Mouse (Mus musculus): ENCODE results near the gene Cnn2. TPM values are rescaled to one million over a fixed set of nuclear protein-coding genes. Genes with fewer than 3 reads are reported as not detected.
"Not testable (repeated sequence)": the region's sequence is repeated elsewhere in the genome, so short reads cannot be mapped to it uniquely, and the experiment has no call there.

The Cnn2 gene
- total RNA-seq, 2 experiments from 2014 or later = 175 to 299 TPM

- ATAC-seq (ENCODE audit: poor library complexity, severe bottlenecking) = peak; percentile 38
These were observed 45.4 kb downstream of the Cnn2 start for GRCm38 (mm10) chr10:80033511-80034391.

- ATAC-seq (ENCODE audit: poor library complexity, severe bottlenecking) = no peak
These were observed 46.8 kb downstream of the Cnn2 start for GRCm38 (mm10) chr10:80035148-80035547.

GRCm38 (mm10) chr10:80035686-80036085 lies 47.3 kb downstream of the Cnn2 start:
- ATAC-seq (ENCODE audit: poor library complexity, severe bottlenecking) = no peak

- no peak for ATAC-seq (ENCODE audit: poor library complexity, severe bottlenecking)
These were observed 48.4 kb downstream of the Cnn2 start for GRCm38 (mm10) chr10:80036832-80037231.

DNA sequence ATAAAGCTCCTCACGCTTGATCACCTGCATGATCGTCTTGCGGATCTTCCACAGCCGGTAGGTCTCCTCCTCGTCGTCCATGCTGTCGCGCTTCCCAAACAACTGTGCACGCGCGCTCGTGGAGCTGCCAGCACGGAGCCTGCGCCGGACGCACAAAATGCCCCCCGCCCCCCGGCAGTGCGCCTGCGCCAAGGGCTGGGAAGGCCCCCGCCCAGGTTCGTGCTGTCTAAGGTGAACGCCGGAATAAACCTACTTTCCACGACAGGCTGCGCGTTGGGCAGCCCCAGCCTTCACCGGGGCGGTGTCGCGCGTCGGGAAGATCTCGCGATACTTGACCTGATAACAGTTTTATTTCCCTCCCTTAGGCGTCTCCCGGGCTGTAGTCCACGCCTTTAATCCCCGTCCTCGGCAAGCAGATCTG lies 51.2 kb downstream of the Cnn2 start, which contains the start of gene Polr2e:
TSS of gene Polr2e (minus strand) at position 237 of the 421 bp plus-strand sequence.
- ATAC-seq (ENCODE audit: poor library complexity, severe bottlenecking) = peak; percentile 99

GRCm38 (mm10) chr10:80041409-80042060 lies 53.2 kb downstream of the Cnn2 start:
- not testable (repeated sequence) for ATAC-seq (ENCODE audit: poor library complexity, severe bottlenecking)

- no peak for ATAC-seq (ENCODE audit: poor library complexity, severe bottlenecking)
These were observed 55.7 kb downstream of the Cnn2 start for GRCm38 (mm10) chr10:80044087-80044486.

DNA sequence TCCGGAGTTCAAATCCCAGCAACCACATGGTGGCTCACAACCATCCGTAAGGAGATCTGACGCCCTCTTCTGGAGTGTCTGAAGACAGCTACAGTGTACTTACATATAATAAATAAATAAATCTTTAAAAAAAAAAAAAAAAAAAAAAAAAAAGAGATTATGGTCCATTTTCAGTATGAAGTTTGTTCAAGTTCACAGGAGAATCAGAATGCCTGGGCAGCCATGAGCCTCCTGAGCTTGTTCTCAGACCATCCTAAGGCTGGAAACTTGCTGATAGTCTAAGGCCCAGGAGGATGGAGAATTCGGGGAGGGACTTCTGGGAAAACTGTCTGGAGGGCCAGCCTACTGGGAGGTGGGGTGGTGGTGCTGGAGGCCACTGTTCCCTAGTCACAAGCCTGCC lies 57.0 kb downstream of the Cnn2 start:
- ATAC-seq (ENCODE audit: poor library complexity, severe bottlenecking) = not testable (repeated sequence)

Other genes with a start within 250 kb of the Cnn2 start
Only the 30 nearest of the 33 such genes appear.
- gene Rnf126, start 221.6 kb upstream of the Cnn2 start, total RNA-seq (2015) = 30.4 and 34.0 TPM in 2 replicates
- 12.5 and 13.0 TPM in 2 replicates for gene Rnf126, start 221.6 kb upstream of the Cnn2 start, total RNA-seq (2017)
- 3.9 and 5.3 TPM in 2 replicates for gene Fstl3, start 211.3 kb upstream of the Cnn2 start, total RNA-seq (2015)
- 1.7 and 2.7 TPM in 2 replicates for gene Fstl3, start 211.3 kb upstream of the Cnn2 start, total RNA-seq (2017)
- gene Prss57, start 197.6 kb upstream of the Cnn2 start, total RNA-seq (2015) = 2.7 and 5.6 TPM in 2 replicates
- 1.2 and 1.8 TPM in 2 replicates for gene Prss57, start 197.6 kb upstream of the Cnn2 start, total RNA-seq (2017)
- gene Palm, start 195.0 kb upstream of the Cnn2 start, total RNA-seq (2015) = 39.3 and 42.2 TPM in 2 replicates
- gene Palm, start 195.0 kb upstream of the Cnn2 start, total RNA-seq (2017) = 30.2 and 35.5 TPM in 2 replicates
- gene Misp, start 167.6 kb upstream of the Cnn2 start, total RNA-seq (2015) = not detected in 2 replicates
- gene Misp, start 167.6 kb upstream of the Cnn2 start, total RNA-seq (2017) = not detected in 2 replicates
- gene Ptbp1, start 134.2 kb upstream of the Cnn2 start, total RNA-seq (2015) = 138 and 144 TPM in 2 replicates
- 97.9 and 133 TPM in 2 replicates for gene Ptbp1, start 134.2 kb upstream of the Cnn2 start, total RNA-seq (2017)
- gene Prtn3, start 114.1 kb upstream of the Cnn2 start, total RNA-seq (2015) = 322 and 372 TPM in 2 replicates
- gene Prtn3, start 114.1 kb upstream of the Cnn2 start, total RNA-seq (2017) = 92.6 and 97.3 TPM in 2 replicates
- gene Plppr3, start 114.0 kb upstream of the Cnn2 start, total RNA-seq (2015) = 6.2 and 10.6 TPM in 2 replicates
- 13.2 and 17.6 TPM in 2 replicates for gene Plppr3, start 114.0 kb upstream of the Cnn2 start, total RNA-seq (2017)
- gene Elane, start 102.3 kb upstream of the Cnn2 start, total RNA-seq (2015) = 348 and 366 TPM in 2 replicates
- gene Elane, start 102.3 kb upstream of the Cnn2 start, total RNA-seq (2017) = 161 and 164 TPM in 2 replicates
- not detected in 2 replicates for gene Cfd, start 97.7 kb upstream of the Cnn2 start, total RNA-seq (2015)
- not detected in 2 replicates for gene Cfd, start 97.7 kb upstream of the Cnn2 start, total RNA-seq (2017)
- 12.0 and 13.6 TPM in 2 replicates for gene Med16, start 79.7 kb upstream of the Cnn2 start, total RNA-seq (2015)
- 17.5 and 18.0 TPM in 2 replicates for gene Med16, start 79.7 kb upstream of the Cnn2 start, total RNA-seq (2017)
- not detected in 2 replicates for gene Gm26602, start 77.7 kb upstream of the Cnn2 start, total RNA-seq (2015)
- not detected in 2 replicates for gene Gm26602, start 77.7 kb upstream of the Cnn2 start, total RNA-seq (2017)
- gene Kiss1r, start 71.6 kb upstream of the Cnn2 start, total RNA-seq (2015) = 0.18 and 0.29 TPM in 2 replicates
- 0.26 and 0.77 TPM in 2 replicates for gene Kiss1r, start 71.6 kb upstream of the Cnn2 start, total RNA-seq (2017)
- gene R3hdm4, start 67.4 kb upstream of the Cnn2 start, total RNA-seq (2015) = 118 and 121 TPM in 2 replicates
- 92.1 and 134 TPM in 2 replicates for gene R3hdm4, start 67.4 kb upstream of the Cnn2 start, total RNA-seq (2017)
- gene Arid3a, start 61.5 kb upstream of the Cnn2 start, total RNA-seq (2015) = 36.7 and 38.7 TPM in 2 replicates
- gene Arid3a, start 61.5 kb upstream of the Cnn2 start, total RNA-seq (2017) = 59.2 and 67.8 TPM in 2 replicates
- gene Wdr18, start 28.4 kb upstream of the Cnn2 start, total RNA-seq (2015) = 10.6 and 15.7 TPM in 2 replicates
- 7.8 TPM in 2 replicates for gene Wdr18, start 28.4 kb upstream of the Cnn2 start, total RNA-seq (2017)
- gene Grin3b, start 17.9 kb upstream of the Cnn2 start, total RNA-seq (2015) = not detected in 2 replicates
- 0.18 TPM in 1 of 2 replicates, not detected in the other for gene Grin3b, start 17.9 kb upstream of the Cnn2 start, total RNA-seq (2017)
- gene Tmem259, start 4.3 kb upstream of the Cnn2 start, total RNA-seq (2015) = 51.6 and 52.2 TPM in 2 replicates
- gene Tmem259, start 4.3 kb upstream of the Cnn2 start, total RNA-seq (2017) = 52.1 and 53.2 TPM in 2 replicates
- 32.6 and 34.7 TPM in 2 replicates for gene Abca7, start 7.9 kb downstream of the Cnn2 start, total RNA-seq (2015)
- gene Abca7, start 7.9 kb downstream of the Cnn2 start, total RNA-seq (2017) = 33.6 and 37.4 TPM in 2 replicates
- 135 and 140 TPM in 2 replicates for gene Arhgap45, start 28.1 kb downstream of the Cnn2 start, total RNA-seq (2015)
- 235 and 237 TPM in 2 replicates for gene Arhgap45, start 28.1 kb downstream of the Cnn2 start, total RNA-seq (2017)
- gene Polr2e, start 51.2 kb downstream of the Cnn2 start, total RNA-seq (2015) = 70.2 and 70.7 TPM in 2 replicates
- 58.4 and 69.2 TPM in 2 replicates for gene Polr2e, start 51.2 kb downstream of the Cnn2 start, total RNA-seq (2017)
- gene Gpx4, start 58.6 kb downstream of the Cnn2 start, total RNA-seq (2015) = 259 and 303 TPM in 2 replicates
- 375 and 378 TPM in 2 replicates for gene Gpx4, start 58.6 kb downstream of the Cnn2 start, total RNA-seq (2017)
- 32.4 and 33.0 TPM in 2 replicates for gene Sbno2, start 117.0 kb downstream of the Cnn2 start, total RNA-seq (2015)
- 41.9 and 46.7 TPM in 2 replicates for gene Sbno2, start 117.0 kb downstream of the Cnn2 start, total RNA-seq (2017)
- gene Stk11, start 127.2 kb downstream of the Cnn2 start, total RNA-seq (2015) = 58.0 and 60.7 TPM in 2 replicates
- gene Stk11, start 127.2 kb downstream of the Cnn2 start, total RNA-seq (2017) = 142 and 146 TPM in 2 replicates
- 161 and 162 TPM in 2 replicates for gene Atp5d, start 150.0 kb downstream of the Cnn2 start, total RNA-seq (2015)
- 31.0 and 34.7 TPM in 2 replicates for gene Atp5d, start 150.0 kb downstream of the Cnn2 start, total RNA-seq (2017)
- gene Cbarp, start 152.3 kb downstream of the Cnn2 start, total RNA-seq (2015) = 1.6 and 2.2 TPM in 2 replicates
- gene Cbarp, start 152.3 kb downstream of the Cnn2 start, total RNA-seq (2017) = 1.4 TPM in 1 of 2 replicates, not detected in the other
- 29.5 and 29.6 TPM in 2 replicates for gene Midn, start 159.7 kb downstream of the Cnn2 start, total RNA-seq (2015)
- 22.4 and 36.1 TPM in 2 replicates for gene Midn, start 159.7 kb downstream of the Cnn2 start, total RNA-seq (2017)
- gene Cirbp, start 177.4 kb downstream of the Cnn2 start, total RNA-seq (2015) = 11.7 and 13.8 TPM in 2 replicates
- 29.3 and 32.1 TPM in 2 replicates for gene Cirbp, start 177.4 kb downstream of the Cnn2 start, total RNA-seq (2017)
- 19.3 and 21.0 TPM in 2 replicates for gene 1600002K03Rik, start 184.4 kb downstream of the Cnn2 start, total RNA-seq (2015)
- gene 1600002K03Rik, start 184.4 kb downstream of the Cnn2 start, total RNA-seq (2017) = 18.8 and 20.9 TPM in 2 replicates
- 0.49 TPM in 1 of 2 replicates, not detected in the other for gene Efna2, start 190.9 kb downstream of the Cnn2 start, total RNA-seq (2015)
- gene Efna2, start 190.9 kb downstream of the Cnn2 start, total RNA-seq (2017) = 0.12 TPM in 1 of 2 replicates, not detected in the other

Measured in megakaryocyte, adult 5-6 weeks (primary cell).